ENCODE assay signal across 19 mouse cellular contexts in the genomic region with DNA sequence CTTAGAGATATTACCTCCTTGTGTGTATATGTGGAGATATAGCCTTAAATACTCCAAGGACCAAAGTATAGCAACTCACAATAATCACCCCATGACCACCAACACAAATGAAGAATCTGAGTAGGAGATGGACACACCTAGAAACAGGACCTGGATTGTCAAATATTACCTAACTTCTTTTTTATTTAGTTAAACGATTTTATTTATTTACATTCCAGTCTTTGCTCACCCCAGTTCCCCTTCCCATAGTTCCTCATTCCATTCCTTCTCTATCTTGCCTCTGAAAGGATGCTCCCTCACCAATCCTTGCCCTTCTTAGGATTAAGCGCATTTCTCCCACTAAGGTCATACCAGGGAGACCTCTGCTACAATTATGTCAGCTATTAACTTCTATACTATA.
DNase-seq lines count a peak whose midpoint lies in the region; ATAC-seq and TF ChIP-seq lines count a peak whose summit lies in the region.
"Had no signal": no experiment of that assay in that cellular context is flagged by ENCODE, and none has a peak within 500 bp of the region (broad histone marks: within the 10 kb centered on the region; RNA-seq: fewer than 3 reads in every experiment).

No protein-coding gene starts in this region.

- no peak for TF ChIP-seq POLR2A in liver, adult 2 months (IDR thresholded peaks at IDR 0.05; ENCODE audit: extremely low read depth, insufficient read depth, low read length)

- WGBS in liver, adult 2 months = 14% methylated on average over 2 of the region's 2 CpGs
- WGBS in liver, postnatal 0 days (ENCODE audit: insufficient replicate concordance) = 49% methylated on average over 2 of the region's 2 CpGs
- 68% methylated on average over 2 of the region's 2 CpGs for WGBS in liver, embryonic 11.5 days

- no peak overlapping the region for H3K4me2 ChIP-seq in liver, postnatal 0 days (ENCODE audit: low read depth, low read length)
- H3K4me2 ChIP-seq in liver, embryonic 11.5 days = no peak overlapping the region

- no peak overlapping the region; the same call in 1 of the 2 replicates for H3K27ac ChIP-seq in liver, adult 2 months (replicated peaks; ENCODE audit: insufficient read depth, low read depth, low read length)
- H3K27ac ChIP-seq in liver, postnatal 0 days (ENCODE audit: low read depth) = no peak overlapping the region
- no peak overlapping the region for H3K27ac ChIP-seq in liver, embryonic 11.5 days (ENCODE audit: low read depth, low read length)

- no peak overlapping the region for H3K4me3 ChIP-seq in liver, adult 2 months (ENCODE audit: insufficient read depth, low read depth, low read length)
- no peak overlapping the region for H3K4me3 ChIP-seq in liver, postnatal 0 days (ENCODE audit: low read depth, low read length)
- no peak overlapping the region for H3K4me3 ChIP-seq in liver, embryonic 11.5 days (ENCODE audit: low read depth, low read length)

- H3K4me1 ChIP-seq in liver, adult 2 months (ENCODE audit: control insufficient read depth, insufficient read depth, low read length) = peaks cover 8% of the 10 kb centered on the region; the same call in 1 of the 2 replicates
- H3K4me1 ChIP-seq in liver, postnatal 0 days (ENCODE audit: insufficient read depth) = no peaks in the 10 kb centered on the region
- H3K4me1 ChIP-seq in liver, embryonic 11.5 days (replicated peaks; ENCODE audit: control insufficient read depth, insufficient read depth, low read length) = no peaks in the 10 kb centered on the region

- no peak overlapping the region for H3K9ac ChIP-seq in liver, adult 2 months (ENCODE audit: low read depth, low read length)
- no peak overlapping the region for H3K9ac ChIP-seq in liver, postnatal 0 days (replicated peaks)
- H3K9ac ChIP-seq in liver, embryonic 11.5 days (ENCODE audit: low read depth, low read length) = no peak overlapping the region

- peak; percentile 86 for DNase-seq in liver, adult 2 months (ENCODE audit: extremely low read depth, low read depth, low spot score)
- no peak for DNase-seq in liver
- no peak for DNase-seq in liver, postnatal 0 days
- DNase-seq in liver, embryonic 11.5 days (ENCODE audit: low spot score) = no peak
- DNase-seq: adrenal gland, adult 2 months; adrenal gland, adult 8-10 months; adrenal gland, postnatal 10 days; adrenal gland, postnatal 14 days; adrenal gland, postnatal 25 days; adrenal gland, postnatal 36 days; B cell, adult 2 months; cerebellum, adult 11 months; cerebellum, adult 11-12 months; cerebellum, adult 18-20 months had no signal

- TF ChIP-seq CTCF in liver, adult 2 months (IDR thresholded peaks at IDR 0.05; ENCODE audit: low read depth, low read length) = no peak
- TF ChIP-seq CTCF in liver, postnatal 0 days (IDR thresholded peaks at IDR 0.05; ENCODE audit: low read depth) = no peak

- peak; percentile 61 for ATAC-seq in liver, postnatal 0 days
- ATAC-seq in liver, embryonic 11.5 days (replicated peaks; ENCODE audit: low FRiP score) = no peak
- ATAC-seq: activated CD4-positive, CD25-positive, alpha-beta regulatory T cell, adult 4 months; CD4-positive, CD25-positive, alpha-beta regulatory T cell, adult 4 months; Patski had no signal

- no peaks in the 10 kb centered on the region for H3K9me3 ChIP-seq in liver, postnatal 0 days (ENCODE audit: low read length)
- no peaks in the 10 kb centered on the region for H3K9me3 ChIP-seq in liver, embryonic 11.5 days (ENCODE audit: control insufficient read depth, low read length)
- H3K9me3 ChIP-seq: G1E had no signal

- no peaks in the 10 kb centered on the region for H3K27me3 ChIP-seq in liver, adult 2 months (ENCODE audit: control insufficient read depth, insufficient read depth, low read length)
- no peaks in the 10 kb centered on the region for H3K27me3 ChIP-seq in liver, postnatal 0 days (ENCODE audit: insufficient read depth, low read length)
- no peaks in the 10 kb centered on the region for H3K27me3 ChIP-seq in liver, embryonic 11.5 days (replicated peaks; ENCODE audit: control insufficient read depth, insufficient read depth, low read length)
- H3K27me3 ChIP-seq: CH12.LX, Patski had no signal

- H3K36me3 ChIP-seq in liver, adult 2 months (ENCODE audit: control insufficient read depth, insufficient read depth, low read length) = no peaks in the 10 kb centered on the region
- no peaks in the 10 kb centered on the region for H3K36me3 ChIP-seq in liver, postnatal 0 days (replicated peaks; ENCODE audit: insufficient read depth, low read length)
- H3K36me3 ChIP-seq in liver, embryonic 11.5 days (ENCODE audit: control insufficient read depth, insufficient read depth, low read length) = no peaks in the 10 kb centered on the region
- H3K36me3 ChIP-seq: G1E had no signal

- no peaks in the 10 kb centered on the region for H3K79me2 ChIP-seq in liver, adult 2 months (ENCODE audit: control insufficient read depth, insufficient read depth, low read length)

- no peak for TF ChIP-seq EP300 in liver, postnatal 0 days (IDR thresholded peaks at IDR 0.05; ENCODE audit: low read depth)
